Mouse (Mus musculus) thymus, adult 18-20 months (tissue): Measurements from ENCODE around the gene Chmp1a.

Experiments
- DNase-seq, 2 experiments: peaks; one replicate each; pipeline ENCODE4 v3.0.0; 2022; ENCODE audit warnings: mixed read lengths in 2 of 2

Chmp1a gene

DNA sequence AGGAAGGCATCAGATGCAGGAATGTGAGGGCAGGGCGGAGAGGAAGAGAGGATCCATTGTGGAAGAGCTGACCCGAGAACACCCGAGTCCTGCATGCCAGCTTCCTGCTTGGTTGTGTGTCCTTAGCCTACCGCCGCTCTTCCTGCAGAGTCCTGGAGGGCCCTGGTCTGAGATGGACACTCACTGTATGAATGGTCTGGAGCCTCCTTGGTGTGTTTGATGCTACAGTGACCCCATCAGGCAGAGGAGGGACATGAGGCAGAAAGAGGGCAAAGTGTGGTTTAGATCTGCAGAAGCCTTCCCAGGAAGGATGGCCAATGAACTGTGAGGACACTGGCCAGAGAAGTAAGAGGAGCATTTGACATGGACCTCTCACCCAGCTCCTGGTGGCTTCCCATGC lies 57.4 kb downstream of the Chmp1a start:
- DNase-seq = no peak
